Mouse (Mus musculus) kidney, adult 2 months (tissue): Measurements from ENCODE around the gene Klhl1. TPM values are rescaled to one million over a fixed set of nuclear protein-coding genes. Genes with fewer than 3 reads are reported as not detected.
A peak's percentile ranks its signal among the peaks of the same experiment; 100 is the strongest.
"Not testable (repeated sequence)": the region's sequence is repeated elsewhere in the genome, so short reads cannot be mapped to it uniquely, and the experiment has no call there.

Experiments used
- DNase-seq: peaks from one replicate; pipeline ENCODE4 v3.0.0; 2021
- H3K27ac ChIP-seq: fragments of 200-500 bp; 2 replicates; pipeline ENCODE4 v1.5.1; 2012; ENCODE audit warnings: low read depth, low read length, control low read depth, inconsistent platforms; ENCODE audit not compliant: insufficient read depth
- H3K27me3 ChIP-seq: fragments of 200-500 bp; replicated peaks from 2 replicates; pipeline ENCODE4 v1.6.1; 2012; ENCODE audit warnings: mild to moderate bottlenecking, moderate library complexity, low read length, inconsistent platforms; ENCODE audit not compliant: control insufficient read depth, insufficient read depth
- H3K36me3 ChIP-seq: fragments of 200-500 bp; 2 replicates; pipeline ENCODE4 v1.6.1; 2012; ENCODE audit warnings: mild to moderate bottlenecking, moderate library complexity, low read length, inconsistent platforms; ENCODE audit not compliant: control insufficient read depth, insufficient read depth
- H3K4me1 ChIP-seq: fragments of 200-500 bp; 2 replicates; pipeline ENCODE4 v1.6.1; 2011; ENCODE audit warnings: low read length; ENCODE audit not compliant: control insufficient read depth, insufficient read depth
- H3K4me3 ChIP-seq: fragments of 200-500 bp; 2 replicates; pipeline ENCODE4 v1.5.1; 2011; ENCODE audit warnings: mild to moderate bottlenecking, low read depth, low read length, control low read depth; ENCODE audit not compliant: insufficient read depth
- CTCF ChIP-seq: fragments of 200-500 bp; conservative IDR thresholded peaks from 2 replicates; pipeline ENCODE4 v1.5.1; 2011; ENCODE audit warnings: low read depth, mild to moderate bottlenecking, control low read depth, low read length, moderate library complexity, mixed read lengths; ENCODE audit not compliant: insufficient read depth, insufficient read length
- POLR2A ChIP-seq: fragments of 200-500 bp; IDR thresholded peaks from one replicate; pipeline ENCODE4 v1.6.1; 2011; ENCODE audit warnings: low read depth, low read length, control low read depth
- WGBS: fragments of 180-500 bp; shearing (Covaris S2); methylation state at CpG from one replicate; pipeline ENCODE4 v1.1.7; 2018; 5-methylcytosine and 5-hydroxymethylcytosine counted together
- polyA plus RNA-seq: library from polyadenylated mRNA; depleted of rRNA; stranded (reverse); fragments of >200 nt; gene quantifications from 2 replicates; pipeline ENCODE4 v1.2.3, GENCODE M21; 2012

Gene Klhl1
- polyA plus RNA-seq, 1 experiment, result not detected

GRCm38 (mm10) chr14:96461756-96462155 lies 57.1 kb downstream of the Klhl1 start:
- Histone ChIP-seq H3K4me3 (no peak overlapping the region), H3K27me3 (no peaks in the 10 kb centered on the region), H3K27ac (no peak overlapping the region), H3K36me3 (no peaks in the 10 kb centered on the region), H3K4me1 (no peaks in the 10 kb centered on the region)
- no peak for TF ChIP-seq CTCF
- no peak for TF ChIP-seq POLR2A
- no peak for DNase-seq
- WGBS, result 31% methylated on average over 2 of the region's 2 CpGs

GRCm38 (mm10) chr14:96392032-96392737 lies 126.7 kb downstream of the Klhl1 start:
- no peak for TF ChIP-seq CTCF
- no peak for TF ChIP-seq POLR2A
- Histone ChIP-seq H3K4me1 (no peaks in the 10 kb centered on the region), H3K36me3 (no peaks in the 10 kb centered on the region), H3K27ac (no peak overlapping the region), H3K27me3 (no peaks in the 10 kb centered on the region), H3K4me3 (no peak overlapping the region)
- no peak for DNase-seq

- 85% methylated on average over 3 of the region's 3 CpGs for WGBS
- TF ChIP-seq POLR2A (no peak), CTCF (no peak)
- Histone ChIP-seq H3K27me3 (no peaks in the 10 kb centered on the region), H3K4me1 (no peaks in the 10 kb centered on the region), H3K36me3 (no peaks in the 10 kb centered on the region), H3K27ac (no peak overlapping the region), H3K4me3 (no peak overlapping the region)
- no peak for DNase-seq
Observed at GRCm38 (mm10) chr14:96362727-96363126, 156.2 kb downstream of the Klhl1 start.

- 90% methylated on average over 1 of the region's 1 CpGs for WGBS
- Histone ChIP-seq H3K4me3 (no peak overlapping the region), H3K36me3 (no peaks in the 10 kb centered on the region), H3K27me3 (no peaks in the 10 kb centered on the region), H3K4me1 (no peaks in the 10 kb centered on the region), H3K27ac (no peak overlapping the region)
- no peak for DNase-seq
- TF ChIP-seq POLR2A (no peak), CTCF (no peak)
Observed at GRCm38 (mm10) chr14:96348220-96348619, 170.7 kb downstream of the Klhl1 start.

GRCm38 (mm10) chr14:96331069-96331468 lies 187.8 kb downstream of the Klhl1 start:
- TF ChIP-seq CTCF, result no peak
- TF ChIP-seq POLR2A, result no peak
- Histone ChIP-seq H3K27ac (no peak overlapping the region), H3K27me3 (no peaks in the 10 kb centered on the region), H3K4me1 (no peaks in the 10 kb centered on the region), H3K4me3 (no peak overlapping the region), H3K36me3 (no peaks in the 10 kb centered on the region)
- DNase-seq, result no peak
- 61% methylated on average over 4 of the region's 4 CpGs for WGBS

- 20% methylated on average over 6 of the region's 6 CpGs for WGBS
Observed at GRCm38 (mm10) chr14:96217805-96218441, 301.0 kb downstream of the Klhl1 start.

GRCm38 (mm10) chr14:96194795-96195194 lies 324.1 kb downstream of the Klhl1 start:
- 91% methylated on average over 16 of the region's 16 CpGs for WGBS
- H3K27ac ChIP-seq, H3K4me3 ChIP-seq, H3K4me1 ChIP-seq, H3K36me3 ChIP-seq, H3K27me3 ChIP-seq: not testable (repeated sequence)
- peak; percentile 1 for DNase-seq

More at GRCm38 (mm10) chr14:96217805-96218441, 301.0 kb downstream of the Klhl1 start:
- no peak overlapping the region for H3K4me3 ChIP-seq
- no peaks in the 10 kb centered on the region for H3K36me3 ChIP-seq
- no peaks in the 10 kb centered on the region for H3K27me3 ChIP-seq
- DNase-seq, result no peak
- no peak overlapping the region for H3K27ac ChIP-seq
- H3K4me1 ChIP-seq, result no peaks in the 10 kb centered on the region
- TF ChIP-seq POLR2A (no peak), CTCF (no peak)

GRCm38 (mm10) chr14:96174546-96174945 lies 344.4 kb downstream of the Klhl1 start:
- DNase-seq, result no peak
- Histone ChIP-seq H3K4me1 (no peaks in the 10 kb centered on the region), H3K27me3 (no peaks in the 10 kb centered on the region), H3K4me3 (no peak overlapping the region), H3K36me3 (no peaks in the 10 kb centered on the region), H3K27ac (no peak overlapping the region)
- 78% methylated on average over 2 of the region's 2 CpGs for WGBS
- no peak for TF ChIP-seq POLR2A
- TF ChIP-seq CTCF, result no peak
